Mouse (Mus musculus) liver, embryonic 14.5 days (tissue): ENCODE data around the gene Parn.

ENCODE experiments used
- CTCF ChIP-seq: IDR thresholded peaks from 2 replicates; pipeline ENCODE4 v1.5.1; 2016; ENCODE audit warnings: antibody characterized with exemption, low read depth, control low read depth
- EP300 ChIP-seq: IDR thresholded peaks from 2 replicates; pipeline ENCODE4 v1.6.1; 2016; ENCODE audit warnings: antibody characterized with exemption, low read depth

DNA sequence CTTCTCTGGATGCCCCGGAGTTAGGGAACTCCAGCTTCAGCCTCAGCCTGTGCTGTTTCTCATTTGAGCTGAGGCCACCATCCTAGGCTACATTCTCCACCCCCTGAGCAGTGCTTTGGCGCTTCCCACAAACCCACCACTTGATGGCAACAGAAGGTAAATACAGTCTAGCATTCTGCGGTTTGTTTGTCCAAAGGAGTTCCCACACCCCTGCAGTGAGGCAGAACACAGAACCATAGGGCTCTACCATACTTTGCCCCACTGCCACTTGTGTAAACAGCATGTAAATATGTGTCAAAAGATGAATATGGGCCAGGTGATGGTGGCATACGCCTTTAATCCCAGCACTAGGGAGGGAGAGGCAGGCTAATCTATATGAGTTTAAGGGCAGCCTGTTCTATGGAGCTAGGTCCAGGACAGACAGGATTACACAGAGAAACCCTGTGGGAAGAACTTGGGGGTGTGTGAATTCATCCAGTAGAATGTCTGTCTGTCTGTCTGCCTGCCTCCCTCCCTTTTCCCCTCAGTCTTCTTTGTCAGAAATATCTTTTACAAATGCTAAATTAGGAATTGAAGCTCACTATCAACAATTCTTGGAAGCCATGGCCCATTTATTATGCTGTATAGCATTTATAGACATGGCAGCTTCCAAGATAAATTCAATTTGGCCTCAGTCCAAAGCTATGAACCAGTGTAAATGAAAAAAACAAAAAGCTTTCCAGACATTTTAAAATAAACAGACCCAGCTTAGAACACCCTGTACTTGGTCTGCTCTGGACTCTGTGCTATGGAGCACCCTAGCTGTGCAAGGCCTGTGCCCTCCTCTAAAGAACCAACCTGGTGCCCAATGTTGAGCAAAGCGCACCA, 79.6 kb downstream of the Parn start:
- TF ChIP-seq CTCF (no peak), EP300 (no peak)
